Mouse (Mus musculus): ENCODE measurements around the gene Fth1. TPM values are rescaled to one million over a fixed set of nuclear protein-coding genes. Genes with fewer than 3 reads are reported as not detected.

The Fth1 gene
- total RNA-seq, 4 experiments from 2014 or later, result 2,773 to 3,210 (median 2,950) TPM

- DNase-seq (ENCODE audit: low spot score), result no peak
These were observed 11.9 kb downstream of the Fth1 start for GRCm38 (mm10) chr19:9992011-9992958.

GRCm38 (mm10) chr19:9993036-9993656 lies 12.7 kb downstream of the Fth1 start:
- peak; percentile 88 for DNase-seq (ENCODE audit: low spot score)

DNA sequence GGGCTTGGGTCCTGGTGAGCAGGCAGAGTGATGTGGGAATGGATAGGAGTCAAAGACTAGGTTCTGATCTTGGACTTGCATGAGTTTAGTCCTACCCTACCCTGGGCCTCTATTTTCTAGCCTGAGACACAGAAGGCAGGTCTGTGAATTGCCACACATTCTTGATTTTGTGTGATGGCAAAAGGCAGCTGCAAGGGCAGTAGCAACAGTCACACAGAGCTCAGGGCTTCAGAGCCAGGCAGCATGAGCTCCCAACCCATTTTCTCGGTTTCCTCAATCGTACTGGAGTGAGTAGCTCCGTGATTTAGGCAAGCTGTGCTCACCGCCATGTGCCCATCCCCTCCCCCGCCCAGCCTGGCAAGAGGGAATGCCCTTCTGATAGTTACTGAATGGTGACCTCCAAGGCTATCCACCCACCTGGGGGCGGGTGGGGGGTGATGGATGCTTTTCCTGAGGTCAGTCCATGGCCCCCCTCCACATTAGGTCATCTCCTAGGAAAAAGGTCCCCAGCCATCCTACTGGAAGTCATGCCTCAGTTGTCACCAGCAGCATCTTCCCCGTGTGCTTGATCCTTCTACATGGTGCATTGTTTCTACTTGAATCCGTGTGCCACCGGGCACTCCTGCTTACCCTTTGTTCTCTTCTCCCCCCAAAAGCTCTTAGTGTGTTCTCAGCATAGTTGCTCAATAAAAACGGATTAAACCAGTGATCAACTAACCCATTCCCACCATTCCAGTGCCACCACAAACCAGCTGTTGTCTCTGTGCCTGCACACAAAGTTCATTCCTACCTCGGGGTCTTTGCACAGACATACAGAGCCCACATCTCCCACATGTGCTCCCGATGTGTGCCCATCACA lies 17.0 kb downstream of the Fth1 start:
- no peak for DNase-seq (ENCODE audit: low spot score)

DNA sequence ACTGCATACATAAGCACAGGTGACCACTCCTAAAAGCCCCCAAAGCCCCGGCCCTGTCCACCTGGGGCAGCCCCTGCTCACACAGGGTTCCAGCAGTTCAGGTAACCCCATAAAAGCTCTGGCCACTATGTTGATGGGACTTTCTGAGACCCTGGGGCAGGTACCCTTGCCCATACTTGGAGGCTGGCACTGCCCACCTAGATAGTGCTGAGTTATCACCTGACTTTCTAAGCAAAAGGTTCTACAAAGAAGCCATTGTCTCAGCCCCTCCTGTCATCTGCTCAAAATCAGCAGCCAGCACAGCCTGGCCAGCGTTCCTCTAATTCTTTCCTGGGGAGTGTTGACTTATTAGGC lies 17.6 kb downstream of the Fth1 start:
- no peak for DNase-seq (ENCODE audit: low spot score)

DNA sequence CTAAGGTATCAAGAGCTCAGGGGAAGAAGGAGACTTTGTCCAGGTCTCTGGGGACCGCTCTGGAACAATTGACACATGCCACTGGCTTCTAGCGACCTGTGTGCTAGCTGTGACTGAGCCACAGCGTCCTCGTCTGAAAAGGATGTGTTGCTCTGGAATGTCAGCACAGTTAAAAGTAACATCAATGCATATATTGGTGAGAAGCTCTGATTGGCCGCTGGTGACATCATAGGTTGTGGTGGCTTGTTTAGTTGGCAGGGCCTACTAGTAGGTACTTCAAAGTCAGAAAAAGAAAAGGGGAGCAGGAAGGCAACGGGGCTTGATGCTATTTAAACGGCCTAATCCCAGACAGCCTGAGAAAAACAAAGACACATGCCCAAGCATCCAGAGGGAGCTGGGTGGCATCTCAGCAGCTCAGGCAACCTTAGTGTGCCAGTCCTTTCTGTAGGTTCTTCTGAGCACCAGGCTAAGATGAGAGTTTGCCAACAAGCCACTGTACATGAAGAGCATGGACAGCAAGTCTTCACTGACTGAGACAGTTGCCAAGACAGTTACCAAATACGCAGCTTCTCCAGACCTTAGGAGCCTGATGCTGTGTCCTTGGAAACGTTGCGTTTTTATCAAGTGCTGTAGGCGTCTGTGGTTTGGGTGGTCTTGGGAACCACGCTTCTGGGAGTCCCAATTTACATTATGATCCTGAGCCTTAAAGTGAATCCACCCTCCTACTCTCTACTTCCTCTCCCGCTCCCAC lies 18.5 kb downstream of the Fth1 start:
- no peak for DNase-seq (ENCODE audit: low spot score)

- DNase-seq (ENCODE audit: low spot score), result no peak
These were observed 19.9 kb downstream of the Fth1 start for GRCm38 (mm10) chr19:10000330-10000729.

GRCm38 (mm10) chr19:10001206-10001969 lies 21.0 kb downstream of the Fth1 start, which contains the start of the genes Best1 and Rab3il1:
TSS of gene Best1 (minus strand) at chr19:10001633.
TSS of gene Rab3il1 (plus strand) at chr19:10001669.
- DNase-seq (ENCODE audit: low spot score), result no peak

GRCm38 (mm10) chr19:10003696-10004095 lies 23.3 kb downstream of the Fth1 start:
- DNase-seq (ENCODE audit: low spot score), result no peak

DNA sequence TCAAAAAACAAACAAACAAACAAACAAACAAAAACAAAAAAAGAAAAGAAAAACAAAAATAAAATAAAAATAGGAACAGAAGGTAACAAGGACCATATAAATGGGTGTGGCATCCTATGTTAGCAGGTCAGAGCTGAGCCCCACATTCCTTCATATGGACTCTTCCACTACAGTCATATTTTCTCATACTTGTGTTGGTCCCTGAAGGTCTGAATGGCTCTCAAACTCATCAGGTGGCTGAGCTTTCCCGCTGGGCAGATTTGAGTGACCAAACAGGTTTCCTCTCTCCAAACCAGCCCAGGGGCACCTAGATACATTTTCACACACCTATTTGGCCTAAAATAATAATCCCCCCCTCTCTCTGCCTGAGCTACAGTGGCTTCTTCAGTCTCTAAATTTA lies 31.0 kb downstream of the Fth1 start:
- DNase-seq (ENCODE audit: low spot score), result no peak

GRCm38 (mm10) chr19:10012827-10013278 lies 32.5 kb downstream of the Fth1 start:
- DNase-seq (ENCODE audit: low spot score), result peak; percentile 80

DNA sequence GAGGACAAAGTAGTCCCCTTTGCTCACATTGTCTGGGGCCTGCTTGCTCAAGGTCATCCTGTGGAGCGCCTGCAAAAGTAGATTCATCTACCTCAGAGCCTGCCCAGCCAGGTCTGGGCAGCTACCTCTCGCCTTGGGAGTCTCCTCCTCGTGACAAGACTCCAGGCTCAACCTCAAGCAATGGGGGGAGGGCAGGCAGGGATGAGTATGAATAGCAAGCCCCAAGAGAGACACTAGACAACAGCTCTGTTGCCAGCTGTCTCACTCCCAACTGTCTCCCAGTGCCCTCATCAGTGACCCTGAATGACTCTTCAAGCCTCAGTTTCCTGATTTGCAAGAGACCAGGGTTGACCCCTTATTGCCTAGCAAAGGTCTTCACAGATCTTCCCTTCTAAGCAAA lies 33.0 kb downstream of the Fth1 start:
- no peak for DNase-seq (ENCODE audit: low spot score)

DNA sequence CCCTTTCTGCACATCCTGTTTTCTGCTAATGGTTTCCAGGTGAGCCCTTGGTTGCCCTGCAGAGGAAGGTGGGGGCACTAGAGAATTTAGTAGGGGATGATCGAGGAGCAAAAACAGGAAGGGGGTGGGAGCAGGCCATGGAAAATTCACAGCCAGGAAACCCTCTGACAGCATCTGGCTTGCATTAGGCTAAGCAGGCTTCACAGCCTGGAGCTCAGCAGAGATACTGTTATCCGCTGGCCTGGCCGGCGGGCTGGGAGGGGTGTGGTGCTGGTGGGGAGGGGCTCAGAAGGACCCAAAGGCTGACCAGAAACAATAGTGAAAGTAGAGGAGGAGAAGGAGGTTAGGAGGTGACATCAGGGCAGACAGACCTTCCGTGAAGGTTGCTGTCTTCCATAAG lies 33.5 kb downstream of the Fth1 start:
- peak; percentile 62 for DNase-seq (ENCODE audit: low spot score)

GRCm38 (mm10) chr19:10014824-10015223 lies 34.4 kb downstream of the Fth1 start:
- no peak for DNase-seq (ENCODE audit: low spot score)

GRCm38 (mm10) chr19:10015442-10015841 lies 35.0 kb downstream of the Fth1 start:
- no peak for DNase-seq (ENCODE audit: low spot score)

DNA sequence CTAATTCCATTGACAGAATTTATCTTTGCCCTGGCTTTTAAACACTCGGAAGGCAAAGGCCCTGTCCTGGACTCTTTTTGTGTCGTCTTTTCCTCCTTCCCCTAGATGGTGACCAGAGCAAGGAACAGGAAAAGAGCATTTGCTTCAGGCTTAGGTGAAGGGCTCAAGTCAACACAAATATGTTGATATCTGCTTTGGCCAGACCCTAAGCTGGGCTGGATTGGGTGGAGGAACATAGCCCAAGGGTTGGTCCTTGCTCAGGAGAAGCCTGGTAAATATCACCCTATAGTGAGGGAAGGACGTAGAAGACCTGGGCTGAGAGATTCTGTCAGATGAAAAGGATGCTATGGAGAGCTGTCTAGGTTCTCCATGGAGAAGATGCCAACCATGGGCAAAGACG lies 35.8 kb downstream of the Fth1 start:
- DNase-seq (ENCODE audit: low spot score), result no peak

GRCm38 (mm10) chr19:10017637-10018526 lies 37.5 kb downstream of the Fth1 start:
- DNase-seq (ENCODE audit: low spot score), result peak; percentile 91

GRCm38 (mm10) chr19:10018527-10018818 lies 38.1 kb downstream of the Fth1 start:
- DNase-seq (ENCODE audit: low spot score), result no peak

DNA sequence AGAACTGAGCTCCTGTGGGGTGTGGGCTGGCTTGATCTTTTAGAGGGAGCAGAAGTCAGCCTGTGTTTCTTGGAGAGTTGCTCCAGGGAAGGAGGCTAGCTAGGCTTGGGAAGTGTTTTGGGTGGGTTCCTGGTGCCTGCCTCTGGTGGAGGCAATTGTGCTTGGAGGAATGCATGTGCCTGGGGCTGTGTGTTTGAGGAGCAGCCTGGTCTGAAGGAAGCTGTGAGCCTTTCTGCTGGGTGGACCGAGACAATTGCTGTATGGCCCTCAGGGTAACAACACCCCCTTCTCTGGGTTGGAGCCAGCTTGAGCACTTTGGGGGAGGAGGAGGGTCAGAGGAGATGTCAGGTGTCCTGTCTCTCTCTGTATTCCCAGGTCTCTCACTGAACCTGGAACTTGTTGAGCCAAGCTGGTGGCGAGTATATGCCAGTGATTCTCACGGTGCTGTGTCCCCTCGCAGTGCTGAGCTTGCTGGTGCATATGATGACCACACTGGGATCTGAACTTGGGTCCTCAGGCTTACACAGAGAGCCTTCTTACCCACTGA lies 38.9 kb downstream of the Fth1 start:
- no peak for DNase-seq (ENCODE audit: low spot score)

- DNase-seq (ENCODE audit: low spot score), result no peak
These were observed 41.6 kb downstream of the Fth1 start for GRCm38 (mm10) chr19:10021981-10022380.
